Comparison of ENCODE assay signal across 9 mouse cellular contexts in genomic region chr4:43030352-43030751, GRCm38 (mm10). TPM values are rescaled to one million over a fixed set of nuclear protein-coding genes. Genes with fewer than 3 reads are reported as not detected.
DNase-seq lines count a peak whose midpoint lies in the region; ATAC-seq and TF ChIP-seq lines count a peak whose summit lies in the region.
"Had no signal": no experiment of that assay in that cellular context is flagged by ENCODE, and none has a peak within 500 bp of the region (broad histone marks: within the 10 kb centered on the region; RNA-seq: fewer than 3 reads in every experiment).

No protein-coding gene starts in this region.

- peak overlapping the region; percentile 58 for H3K4me2 ChIP-seq in CH12.LX (ENCODE audit: insufficient read depth, low read depth, poor library complexity, severe bottlenecking)
- peak overlapping the region; percentile 77 for H3K4me2 ChIP-seq in forebrain, embryonic 14.5 days (ENCODE audit: low read length)
- peak overlapping the region; percentile 86 for H3K4me2 ChIP-seq in liver, embryonic 14.5 days (ENCODE audit: low read depth)

- intact Hi-C loops in heart, postnatal 25 days (cut with DNase I) = no loop called here
- intact Hi-C loops in left cerebral cortex, postnatal 14 days (cut with DNase I) = no loop called here

- ATAC-seq in forebrain, embryonic 14.5 days = no peak
- peak; percentile 3; the same call in 1 of the 2 replicates for ATAC-seq in liver, embryonic 14.5 days (ENCODE audit: insufficient read depth)

- peak; percentile 85 for DNase-seq in heart, adult 11 months
- DNase-seq in heart, postnatal 25 days (ENCODE audit: low spot score) = no peak
- no peak for DNase-seq in CH12.LX (ENCODE audit: extremely low read depth)
- DNase-seq in forebrain, embryonic 14.5 days (ENCODE audit: low spot score) = no peak
- no peak for DNase-seq in liver, embryonic 14.5 days (ENCODE audit: low read depth in 3 of 3, low spot score in 3 of 3)
- no peak for DNase-seq in left cerebral cortex, postnatal 14 days (ENCODE audit: low spot score in 2 of 2)
- no peak for DNase-seq in adrenal gland, postnatal 4 days (ENCODE audit: low spot score in 2 of 2)
- no peak for DNase-seq in adrenal gland, postnatal 36 days
- DNase-seq: cerebellum, adult 8-10 months had no signal

- dilution Hi-C loops in CH12.LX (cut with MboI; ENCODE audit: extremely low pct_ligation_motif_present, extremely low pct_unique_long_range_greater_than_20kb, low sequenced_read_pairs) = no loop called here

- no peak for TF ChIP-seq EP300 in CH12.LX (IDR thresholded peaks at IDR 0.05; ENCODE audit: low read length)
- TF ChIP-seq EP300 in liver, embryonic 14.5 days (IDR thresholded peaks at IDR 0.05; ENCODE audit: low read depth) = no peak

- no peak for TF ChIP-seq RAD21 in CH12.LX (IDR thresholded peaks at IDR 0.05; ENCODE audit: low read depth, low read length)

- no peak for TF ChIP-seq CTCF in CH12.LX (conservative IDR thresholded peaks at IDR 0.05 in 1 of 2, IDR thresholded peaks at IDR 0.05 in 1 of 2; ENCODE audit: low read depth in 2 of 2, low read length in 2 of 2)
- TF ChIP-seq CTCF in liver, embryonic 14.5 days (IDR thresholded peaks at IDR 0.05; ENCODE audit: low read depth) = no peak

- peaks cover 26 to 68% of the 10 kb centered on the region in 2 experiments for H3K36me3 ChIP-seq in CH12.LX (replicated peaks in 1 of 2; ENCODE audit: control insufficient read depth in 1 of 2, insufficient read depth in 1 of 2, low read length in 1 of 2)
- peaks cover 62% of the 10 kb centered on the region for H3K36me3 ChIP-seq in forebrain, embryonic 14.5 days (ENCODE audit: control insufficient read depth, insufficient read depth, low read length)
- peaks cover 34% of the 10 kb centered on the region for H3K36me3 ChIP-seq in liver, embryonic 14.5 days (replicated peaks; ENCODE audit: control insufficient read depth, insufficient read depth, low read depth)

- TF ChIP-seq POLR2A in CH12.LX (IDR thresholded peaks at IDR 0.05; ENCODE audit: low read depth, low read length) = no peak

- no peak overlapping the region for H3K27ac ChIP-seq in CH12.LX (ENCODE audit: insufficient read depth, low read depth)
- 0 out of 2 replicates have a peak overlapping the region, but pooled peaks have one; percentile 83 for H3K27ac ChIP-seq in forebrain, embryonic 14.5 days (ENCODE audit: low read depth, low read length)
- peak overlapping the region; percentile 65 for H3K27ac ChIP-seq in liver, embryonic 14.5 days

- peaks cover 11% of the 10 kb centered on the region for H3K79me2 ChIP-seq in CH12.LX (replicated peaks; ENCODE audit: control insufficient read depth, extremely low read depth, insufficient read depth, poor library complexity, severe bottlenecking)

- peak overlapping the region; percentile 95 for H3K9ac ChIP-seq in CH12.LX (ENCODE audit: insufficient read depth, low read depth)
- H3K9ac ChIP-seq in forebrain, embryonic 14.5 days (ENCODE audit: low read length) = peak overlapping the region; percentile 91
- peak overlapping the region; percentile 91 for H3K9ac ChIP-seq in liver, embryonic 14.5 days (replicated peaks)

- H3K27me3 ChIP-seq in CH12.LX (replicated peaks) = no peaks in the 10 kb centered on the region
- H3K27me3 ChIP-seq in forebrain, embryonic 14.5 days (replicated peaks; ENCODE audit: control insufficient read depth, insufficient read depth, low read length) = no peaks in the 10 kb centered on the region
- H3K27me3 ChIP-seq in liver, embryonic 14.5 days (ENCODE audit: control insufficient read depth, insufficient read depth, low read length) = no peaks in the 10 kb centered on the region

- no peaks in the 10 kb centered on the region for H3K9me3 ChIP-seq in CH12.LX (replicated peaks; ENCODE audit: low read length)
- H3K9me3 ChIP-seq in forebrain, embryonic 14.5 days (replicated peaks; ENCODE audit: control insufficient read depth, low read length) = no peaks in the 10 kb centered on the region
- H3K9me3 ChIP-seq in liver, embryonic 14.5 days (ENCODE audit: control insufficient read depth, low read length) = no peaks in the 10 kb centered on the region

- 84% methylated on average over 9 of the region's 9 CpGs for WGBS in forebrain, embryonic 14.5 days
- 45% methylated on average over 9 of the region's 9 CpGs for WGBS in liver, embryonic 14.5 days (ENCODE audit: insufficient replicate concordance)

- H3K4me1 ChIP-seq in CH12.LX (ENCODE audit: control insufficient read depth in 1 of 2, insufficient read depth in 2 of 2) = peaks cover 5 to 22% of the 10 kb centered on the region in 2 experiments; a peak in 3 of 4 replicates
- peaks cover 9% of the 10 kb centered on the region; the same call in 1 of the 2 replicates for H3K4me1 ChIP-seq in forebrain, embryonic 14.5 days (ENCODE audit: control insufficient read depth, insufficient read depth, low read length)
- peaks cover 7 to 17% of the 10 kb centered on the region in 2 experiments for H3K4me1 ChIP-seq in liver, embryonic 14.5 days (replicated peaks; ENCODE audit: control insufficient read depth in 2 of 2, insufficient read depth in 2 of 2, low read length in 1 of 2)

- H3K4me3 ChIP-seq in CH12.LX (replicated peaks in 1 of 3; ENCODE audit: low read depth in 2 of 3, low read length in 2 of 3, poor library complexity in 1 of 3) = peak overlapping the region; percentile 72 to 92 (median 84)
- peak overlapping the region; percentile 81 for H3K4me3 ChIP-seq in forebrain, embryonic 14.5 days (ENCODE audit: low read depth, low read length)
- H3K4me3 ChIP-seq in liver, embryonic 14.5 days (ENCODE audit: insufficient read depth in 1 of 2, low read depth in 2 of 2, low read length in 2 of 2) = peak overlapping the region; percentile 77 to 90

- in situ Hi-C loops in CH12.LX (cut with MboI; ENCODE audit: low pct_ligation_motif_present, low pct_unique_long_range_greater_than_20kb, low sequenced_read_pairs) = no loop called here

TF ChIP-seq in CH12.LX, 34 proteins besides CTCF, POLR2A, EP300 and RAD21 (continues in another document):
- no peak for TF ChIP-seq ZKSCAN1 (IDR thresholded peaks at IDR 0.05; ENCODE audit: borderline replicate concordance, low read depth, low read length)
- TF ChIP-seq TBP (conservative IDR thresholded peaks at IDR 0.05; ENCODE audit: low read depth, low read length) = no peak

RNA-seq across cellular contexts. Expression of gene Stoml2, which starts 1.2 kb away (rescaled TPM):
- total RNA-seq in heart, postnatal 25 days (2021) = 100 to 1,000 TPM; 104 to 108 TPM
- total RNA-seq in CH12.LX (2012; rRNA removed) (293 and 320 TPM in 2 replicates), CH12.LX (2014; rRNA removed) (296 and 338 TPM in 2 replicates)
- 330 and 338 TPM in 2 replicates for polyA plus RNA-seq in CH12.LX (2012; ENCODE audit: insufficient read length, low read depth)
- polyA plus RNA-seq in forebrain, embryonic 14.5 days (2014; fragmentation: Nextera tagmentation; extraction: Ambion mirVana) = 302 and 334 TPM in 2 replicates
- 55.8 and 83.2 TPM in 2 replicates for polyA plus RNA-seq in liver, embryonic 14.5 days (2012; rRNA removed)
- 200 and 229 TPM in 2 replicates for polyA plus RNA-seq in liver, embryonic 14.5 days (2014; fragmentation: Nextera tagmentation; extraction: Ambion mirVana)
- total RNA-seq in left cerebral cortex, postnatal 14 days (2021) = 100 to 1,000 TPM; 107 to 108 TPM
- total RNA-seq in adrenal gland, postnatal 4 days (2021) = 100 to 1,000 TPM; 193 to 202 TPM
- total RNA-seq in adrenal gland, postnatal 36 days (2021) = 100 to 1,000 TPM; 191 to 261 TPM

RNA-seq across cellular contexts. Expression of gene Pigo, which starts 4.7 kb away (rescaled TPM):
- total RNA-seq in heart, postnatal 25 days (2021) = 10 to 100 TPM; 21.8 to 25.1 TPM
- total RNA-seq in CH12.LX (2012; rRNA removed) (18.7 and 19.1 TPM in 2 replicates), CH12.LX (2014; rRNA removed) (8.0 and 8.7 TPM in 2 replicates)
- polyA plus RNA-seq in CH12.LX (2012; ENCODE audit: insufficient read length, low read depth) = 19.4 and 21.9 TPM in 2 replicates
- polyA plus RNA-seq in forebrain, embryonic 14.5 days (2014; fragmentation: Nextera tagmentation; extraction: Ambion mirVana) = 18.1 and 18.2 TPM in 2 replicates
- 9.2 and 10.4 TPM in 2 replicates for polyA plus RNA-seq in liver, embryonic 14.5 days (2012; rRNA removed)
- 8.3 and 11.0 TPM in 2 replicates for polyA plus RNA-seq in liver, embryonic 14.5 days (2014; fragmentation: Nextera tagmentation; extraction: Ambion mirVana)
- 10 to 100 TPM; 31.4 to 32.3 TPM for total RNA-seq in left cerebral cortex, postnatal 14 days (2021)
- 10 to 100 TPM; 21.7 to 25.0 TPM for total RNA-seq in adrenal gland, postnatal 4 days (2021)
- total RNA-seq in adrenal gland, postnatal 36 days (2021) = 10 to 100 TPM; 16.0 to 19.6 TPM

RNA-seq across cellular contexts. Expression of gene Fam214b, which starts 15.7 kb away (rescaled TPM):
- total RNA-seq in heart, postnatal 25 days (2021) = 10 to 100 TPM; 27.7 to 32.8 TPM
- total RNA-seq in CH12.LX (2012; rRNA removed) = 2.7 and 3.3 TPM in 2 replicates
- 1.7 TPM in 2 replicates for total RNA-seq in CH12.LX (2014; rRNA removed)
- 4.7 and 5.3 TPM in 2 replicates for polyA plus RNA-seq in CH12.LX (2012; ENCODE audit: insufficient read length, low read depth)
- polyA plus RNA-seq in forebrain, embryonic 14.5 days (2014; fragmentation: Nextera tagmentation; extraction: Ambion mirVana) = 19.3 and 26.7 TPM in 2 replicates
- polyA plus RNA-seq in liver, embryonic 14.5 days (2012; rRNA removed) = 22.2 and 25.8 TPM in 2 replicates
- polyA plus RNA-seq in liver, embryonic 14.5 days (2014; fragmentation: Nextera tagmentation; extraction: Ambion mirVana) = 16.9 and 20.9 TPM in 2 replicates
- total RNA-seq in left cerebral cortex, postnatal 14 days (2021) = 10 to 100 TPM; 29.2 to 37.3 TPM
- total RNA-seq in adrenal gland, postnatal 4 days (2021) = 10 to 100 TPM; 37.6 to 40.8 TPM
- total RNA-seq in adrenal gland, postnatal 36 days (2021) = 10 to 100 TPM; 44.0 to 57.2 TPM

RNA-seq across cellular contexts. Expression of gene Fancg, which starts 20.0 kb away (rescaled TPM):
- total RNA-seq in heart, postnatal 25 days (2021) = 1 to 10 TPM; 3.8 to 4.3 TPM
- total RNA-seq in CH12.LX (2012; rRNA removed) (13.2 and 14.8 TPM in 2 replicates), CH12.LX (2014; rRNA removed) (12.3 and 13.7 TPM in 2 replicates)
- 15.1 and 18.7 TPM in 2 replicates for polyA plus RNA-seq in CH12.LX (2012; ENCODE audit: insufficient read length, low read depth)
- 17.3 and 26.1 TPM in 2 replicates for polyA plus RNA-seq in forebrain, embryonic 14.5 days (2014; fragmentation: Nextera tagmentation; extraction: Ambion mirVana)
- polyA plus RNA-seq in liver, embryonic 14.5 days (2012; rRNA removed) = 8.2 and 9.9 TPM in 2 replicates
- polyA plus RNA-seq in liver, embryonic 14.5 days (2014; fragmentation: Nextera tagmentation; extraction: Ambion mirVana) = 8.3 and 10.0 TPM in 2 replicates
- 10 to 100 TPM in 1 of 2 experiments, 1 to 10 TPM in 1; 10.0 to 11.3 TPM for total RNA-seq in left cerebral cortex, postnatal 14 days (2021)
- total RNA-seq in adrenal gland, postnatal 4 days (2021) = 10 to 100 TPM; 11.7 to 14.9 TPM
- total RNA-seq in adrenal gland, postnatal 36 days (2021) = 10 to 100 TPM in 1 of 2 experiments, 1 to 10 TPM in 1; 6.3 to 14.2 TPM

RNA-seq across cellular contexts. Expression of gene Unc13b, which starts 28.4 kb away (rescaled TPM):
- 10 to 100 TPM; 14.8 to 16.3 TPM for total RNA-seq in heart, postnatal 25 days (2021)
- total RNA-seq in CH12.LX (2012; rRNA removed) (0.04 and 0.08 TPM in 2 replicates), CH12.LX (2014; rRNA removed) (0.04 and 0.23 TPM in 2 replicates)
- 0.19 TPM in 2 replicates for polyA plus RNA-seq in CH12.LX (2012; ENCODE audit: insufficient read length, low read depth)
- 8.1 and 12.3 TPM in 2 replicates for polyA plus RNA-seq in forebrain, embryonic 14.5 days (2014; fragmentation: Nextera tagmentation; extraction: Ambion mirVana)
- 0.59 and 0.73 TPM in 2 replicates for polyA plus RNA-seq in liver, embryonic 14.5 days (2012; rRNA removed)
- polyA plus RNA-seq in liver, embryonic 14.5 days (2014; fragmentation: Nextera tagmentation; extraction: Ambion mirVana) = 0.19 and 0.37 TPM in 2 replicates
- total RNA-seq in left cerebral cortex, postnatal 14 days (2021) = 10 to 100 TPM; 55.7 to 60.5 TPM
- 10 to 100 TPM; 14.0 to 17.4 TPM for total RNA-seq in adrenal gland, postnatal 4 days (2021)
- 10 to 100 TPM; 10.5 to 12.4 TPM for total RNA-seq in adrenal gland, postnatal 36 days (2021)

Comparison
In these comparisons a context has a peak if more than half of its experiments do, and no peak if none do; other contexts are left out.
1. RNA of gene Fam214b, which starts 15.7 kb away (total RNA-seq): 44.0 to 57.2 TPM in adrenal gland, postnatal 36 days, 37.6 to 40.8 TPM in adrenal gland, postnatal 4 days, 29.2 to 37.3 TPM in left cerebral cortex, postnatal 14 days and 27.7 to 32.8 TPM in heart, postnatal 25 days; 1.7 to 3.3 TPM in CH12.LX; every median in the first group is over 4 times any median in the second.
2. Peak in every context shown above with its lines, with median percentiles within 50 percentile points of each other: H3K4me2 ChIP-seq, H3K4me3 ChIP-seq and H3K9ac ChIP-seq.